Mouse (Mus musculus) midbrain, embryonic 13.5 days (tissue): ENCODE data around the gene Erf. TPM values are rescaled to one million over a fixed set of nuclear protein-coding genes. Genes with fewer than 3 reads are reported as not detected.
"Not testable (repeated sequence)": the region's sequence is repeated elsewhere in the genome, so short reads cannot be mapped to it uniquely, and the experiment has no call there.

Source experiments
- ATAC-seq: fragments of 200-750 bp; cut with Nextera tagmentation; 2 replicates; pipeline ENCODE4 v1.8.0; 2017; ENCODE audit warnings: mild to moderate bottlenecking, moderate TSS enrichment, moderate library complexity
- H3K27ac ChIP-seq: fragments of 300-500 bp; sonication (generic); 2 replicates; pipeline ENCODE4 v1.5.1; 2015; ENCODE audit warnings: inconsistent platforms, mild to moderate bottlenecking, moderate library complexity
- H3K27me3 ChIP-seq: fragments of 300-500 bp; sonication (generic); 2 replicates; pipeline ENCODE4 v1.6.1; 2015; ENCODE audit warnings: mild to moderate bottlenecking, inconsistent platforms
- H3K36me3 ChIP-seq: fragments of 300-500 bp; sonication (generic); 2 replicates; pipeline ENCODE4 v1.6.1; 2015; ENCODE audit warnings: mild to moderate bottlenecking, inconsistent platforms
- H3K4me1 ChIP-seq: fragments of 300-500 bp; sonication (generic); replicated peaks from 2 replicates; pipeline ENCODE4 v1.6.1; 2015; ENCODE audit warnings: inconsistent platforms
- H3K4me2 ChIP-seq: fragments of 300-500 bp; sonication (generic); replicated peaks from 2 replicates; pipeline ENCODE4 v1.6.1; 2015; ENCODE audit warnings: moderate library complexity, mild to moderate bottlenecking, inconsistent platforms
- H3K4me3 ChIP-seq: fragments of 300-500 bp; sonication (generic); replicated peaks from 2 replicates; pipeline ENCODE4 v1.5.1; 2015; ENCODE audit warnings: mild to moderate bottlenecking, inconsistent platforms
- H3K9ac ChIP-seq: fragments of 300-500 bp; sonication (generic); replicated peaks from 2 replicates; pipeline ENCODE4 v1.6.1; 2015; ENCODE audit warnings: mild to moderate bottlenecking, inconsistent platforms
- H3K9me3 ChIP-seq: fragments of 300-500 bp; sonication (generic); 2 replicates; pipeline ENCODE4 v1.6.1; 2016; ENCODE audit warnings: mild to moderate bottlenecking, inconsistent platforms
- WGBS: fragments of 180-500 bp; shearing (Covaris S2); methylation state at CpG from one replicate; pipeline ENCODE4 v1.1.7; 2015; 5-methylcytosine and 5-hydroxymethylcytosine counted together
- polyA plus RNA-seq: library from polyadenylated mRNA; unstranded; fragments of >200 nt; fragmentation: Nextera tagmentation; extraction: Ambion mirVana; gene quantifications from 2 replicates; pipeline ENCODE4 v1.2.1, GENCODE M21; 2015

Gene Erf
- polyA plus RNA-seq, 1 experiment from 2014 or later: 5.7 TPM

DNA sequence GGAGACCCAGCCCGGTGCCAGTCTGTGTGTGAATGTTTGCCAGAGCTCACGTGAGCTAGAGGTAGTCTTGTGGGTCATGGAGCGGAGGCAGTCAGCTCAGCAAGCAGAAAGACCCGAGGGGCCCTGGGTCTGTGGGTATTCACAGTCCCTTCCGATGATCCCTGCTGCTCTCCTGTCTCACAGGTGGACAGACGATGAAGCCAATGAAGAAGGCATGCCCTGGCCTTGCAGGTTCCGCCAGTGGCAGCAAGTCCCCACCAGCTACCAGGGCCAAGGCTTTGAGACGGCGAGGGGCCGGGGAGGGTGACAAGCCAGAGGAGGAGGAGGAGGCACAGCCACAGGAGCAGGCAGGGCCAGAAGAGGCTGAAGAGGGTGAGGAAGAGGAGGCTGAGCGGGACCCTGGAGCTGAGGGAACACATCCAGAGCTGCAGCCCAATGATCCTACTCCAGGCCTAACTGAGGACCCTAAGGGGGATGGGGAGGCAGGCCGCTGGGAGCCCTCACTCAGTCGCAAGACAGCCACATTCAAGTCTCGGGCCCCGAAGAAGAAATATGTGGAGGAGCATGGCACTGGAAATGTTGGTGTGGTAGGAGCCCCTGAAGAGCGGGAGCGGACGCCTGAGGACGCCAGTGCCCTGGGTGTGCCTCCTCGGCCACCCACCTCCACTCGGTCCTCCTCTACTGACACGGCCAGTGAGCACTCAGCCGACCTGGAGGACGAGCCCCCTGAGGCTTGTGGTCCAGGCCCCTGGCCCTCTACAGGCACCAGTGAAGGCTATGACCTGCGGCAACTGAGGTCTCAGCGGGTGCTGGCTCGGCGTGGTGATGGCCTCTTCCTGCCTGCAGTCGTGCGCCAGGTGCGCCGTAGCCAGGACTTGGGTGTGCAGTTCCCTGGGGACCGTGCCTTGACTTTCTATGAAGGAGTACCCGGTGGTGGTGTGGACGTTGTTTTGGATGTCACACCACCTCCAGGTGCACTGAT is 20.4 kb upstream of the Erf start:
- peaks cover 57% of the 10 kb centered on the region for H3K4me1 ChIP-seq
- peak overlapping the region; percentile 48 for H3K9ac ChIP-seq
- peaks cover 43% of the 10 kb centered on the region for H3K36me3 ChIP-seq
- 88% methylated on average over 35 of the region's 35 CpGs for WGBS
- no peak overlapping the region for H3K27ac ChIP-seq
- no peak overlapping the region for H3K4me2 ChIP-seq
- H3K27me3 ChIP-seq: no peaks in the 10 kb centered on the region
- no peaks in the 10 kb centered on the region for H3K9me3 ChIP-seq
- H3K4me3 ChIP-seq: no peak overlapping the region
- ATAC-seq: no peak

DNA sequence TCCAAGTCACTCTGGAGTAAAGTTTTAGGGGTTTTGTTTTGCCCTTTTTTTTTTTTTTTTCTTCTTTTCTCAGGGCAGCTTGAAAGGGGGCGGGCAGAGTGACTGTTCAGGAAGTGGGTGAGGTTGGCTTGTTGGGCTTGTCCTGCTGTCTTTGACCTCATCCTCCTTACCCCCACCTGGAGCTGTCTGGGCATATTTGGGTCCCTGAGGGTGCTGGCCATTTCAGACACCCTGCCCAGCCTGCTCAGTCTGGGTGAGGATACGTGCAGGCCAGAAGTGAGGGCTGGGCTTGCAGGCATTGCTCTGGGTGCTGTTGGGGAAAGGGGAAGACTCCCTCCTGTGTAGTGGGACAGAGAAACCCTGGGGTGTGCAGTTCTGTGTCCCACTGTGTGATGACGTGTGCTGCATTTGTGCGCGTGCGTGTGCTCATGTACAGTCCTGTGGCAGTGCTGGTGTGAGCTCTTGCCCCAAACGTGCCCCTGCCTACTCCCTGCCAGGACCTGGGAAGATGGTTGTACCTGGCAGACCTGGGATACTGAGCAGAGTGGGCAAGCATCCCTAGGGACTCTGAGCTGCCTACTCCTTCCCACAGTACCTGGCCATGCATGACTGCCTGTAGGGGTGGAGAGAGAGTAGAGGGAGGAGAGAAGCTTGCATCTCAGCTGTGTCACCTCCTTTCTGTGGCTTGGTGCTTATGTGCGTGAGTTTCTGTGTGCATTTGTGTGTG is 19.1 kb upstream of the Erf start:
- Histone ChIP-seq H3K27me3 (no peaks in the 10 kb centered on the region), H3K9ac (peak overlapping the region; percentile 88), H3K4me2 (peak overlapping the region; percentile 72), H3K4me1 (peaks cover 44% of the 10 kb centered on the region), H3K4me3 (peak overlapping the region; percentile 77), H3K9me3 (no peaks in the 10 kb centered on the region), H3K27ac (no peak overlapping the region), H3K36me3 (peaks cover 38% of the 10 kb centered on the region)
- no peak for ATAC-seq
- 83% methylated on average over 8 of the region's 8 CpGs for WGBS

DNA sequence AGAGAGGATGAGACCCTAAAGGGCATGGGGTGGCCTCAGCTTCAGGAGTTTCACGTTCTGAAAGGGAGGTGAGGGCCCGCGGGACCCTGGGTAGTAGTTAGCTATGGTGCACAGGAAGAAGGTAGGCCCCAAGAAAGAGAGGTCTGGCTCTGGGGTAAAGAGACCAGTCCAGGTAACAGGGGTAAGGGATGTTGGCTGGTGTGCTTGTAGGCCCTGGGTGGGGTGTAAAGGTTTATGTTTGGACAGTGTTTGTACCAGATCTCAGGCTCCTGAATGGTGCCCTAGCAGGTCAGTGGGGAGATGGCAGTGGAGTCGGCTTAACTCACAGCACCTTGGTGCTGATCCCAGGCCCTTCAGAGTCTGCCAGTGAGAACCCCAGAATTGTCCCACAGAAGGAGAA is 18.5 kb upstream of the Erf start:
- H3K27me3 ChIP-seq: 0 out of 2 replicates have a peak, but pooled peaks cover 3% of the 10 kb centered on the region
- peaks cover 38% of the 10 kb centered on the region for H3K4me1 ChIP-seq
- peak overlapping the region; percentile 72 for H3K4me2 ChIP-seq
- H3K9me3 ChIP-seq: no peaks in the 10 kb centered on the region
- H3K4me3 ChIP-seq: peak overlapping the region; percentile 77
- no peak for ATAC-seq
- 51% methylated on average over 4 of the region's 4 CpGs for WGBS
- peaks cover 34% of the 10 kb centered on the region for H3K36me3 ChIP-seq
- H3K27ac ChIP-seq: peak overlapping the region; percentile 89; the same call in 1 of the 2 replicates
- peak overlapping the region; percentile 88 for H3K9ac ChIP-seq

DNA sequence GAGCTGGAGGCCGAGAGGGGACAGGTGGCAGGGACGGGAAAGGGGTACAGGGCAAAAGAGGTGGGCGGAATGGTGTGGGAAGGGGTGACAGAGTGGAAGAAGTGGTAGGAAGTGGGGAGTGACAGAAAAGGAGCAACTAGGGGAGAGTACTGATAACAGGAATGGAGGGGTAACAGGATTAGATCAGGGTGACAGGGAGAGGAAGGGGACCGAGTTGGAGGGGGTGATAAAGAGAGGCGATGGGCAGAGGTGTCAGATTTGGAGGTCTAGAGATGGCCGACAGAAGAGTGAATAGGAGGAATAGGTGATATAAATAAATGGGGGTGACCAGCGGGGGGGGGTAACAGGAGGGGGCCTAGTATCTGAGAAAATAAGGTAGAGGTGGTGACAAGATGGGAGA is 18.0 kb upstream of the Erf start:
- Histone ChIP-seq H3K36me3 (peaks cover 29% of the 10 kb centered on the region), H3K4me1 (peaks cover 33% of the 10 kb centered on the region), H3K27ac (peak overlapping the region; percentile 89), H3K4me3 (peak overlapping the region; percentile 77), H3K9ac (peak overlapping the region; percentile 88), H3K4me2 (peak overlapping the region; percentile 72), H3K9me3 (no peaks in the 10 kb centered on the region), H3K27me3 (0 out of 2 replicates have a peak, but pooled peaks cover 3% of the 10 kb centered on the region)
- 6% methylated on average over 7 of the region's 7 CpGs for WGBS
- peak; percentile 0; the same call in 1 of the 2 replicates for ATAC-seq

DNA sequence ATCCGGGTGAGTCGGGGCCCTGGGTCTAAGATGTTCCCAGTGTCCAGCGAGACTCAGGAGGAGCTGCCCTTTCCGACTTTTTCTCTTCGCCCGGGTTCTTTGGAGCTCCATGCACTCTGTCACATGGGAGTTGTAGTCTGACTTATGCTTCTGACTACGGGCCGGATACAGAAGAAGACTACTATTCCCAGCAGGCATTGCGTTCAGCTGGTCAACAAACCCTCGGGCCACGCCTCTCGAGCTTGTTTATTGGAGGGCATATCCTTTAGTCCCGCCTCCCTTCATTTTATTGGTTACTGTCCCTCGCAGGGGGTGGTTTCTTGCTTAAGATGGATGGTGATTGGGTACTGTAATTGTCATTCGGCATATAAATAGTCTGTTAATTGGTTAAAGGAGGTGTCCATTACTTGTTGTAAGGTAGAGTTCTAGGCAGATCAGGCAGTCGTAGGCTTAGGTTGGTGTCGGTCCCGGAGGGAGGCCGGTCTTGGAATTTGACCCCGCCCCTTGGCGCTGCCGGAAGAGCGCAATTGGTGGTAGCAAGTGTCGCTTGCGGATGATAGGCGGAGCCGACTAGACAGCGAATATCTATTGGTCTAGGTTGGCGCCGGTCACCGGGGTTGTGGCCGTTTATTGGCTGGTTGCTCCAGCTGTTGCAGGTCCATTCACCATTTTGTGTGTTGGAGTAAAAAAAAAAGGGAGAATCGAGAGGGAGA is 17.3 kb upstream of the Erf start:
- under 1% methylated on average over 33 of the region's 33 CpGs for WGBS
- peaks cover 28% of the 10 kb centered on the region for H3K4me1 ChIP-seq
- no peaks in the 10 kb centered on the region for H3K9me3 ChIP-seq
- H3K27me3 ChIP-seq: 0 out of 2 replicates have a peak, but pooled peaks cover 3% of the 10 kb centered on the region
- H3K27ac ChIP-seq: peak overlapping the region; percentile 91
- peak overlapping the region; percentile 88 for H3K9ac ChIP-seq
- peak overlapping the region; percentile 77 for H3K4me3 ChIP-seq
- ATAC-seq: peak; percentile 96
- peak overlapping the region; percentile 72 for H3K4me2 ChIP-seq
- peaks cover 22% of the 10 kb centered on the region for H3K36me3 ChIP-seq

DNA sequence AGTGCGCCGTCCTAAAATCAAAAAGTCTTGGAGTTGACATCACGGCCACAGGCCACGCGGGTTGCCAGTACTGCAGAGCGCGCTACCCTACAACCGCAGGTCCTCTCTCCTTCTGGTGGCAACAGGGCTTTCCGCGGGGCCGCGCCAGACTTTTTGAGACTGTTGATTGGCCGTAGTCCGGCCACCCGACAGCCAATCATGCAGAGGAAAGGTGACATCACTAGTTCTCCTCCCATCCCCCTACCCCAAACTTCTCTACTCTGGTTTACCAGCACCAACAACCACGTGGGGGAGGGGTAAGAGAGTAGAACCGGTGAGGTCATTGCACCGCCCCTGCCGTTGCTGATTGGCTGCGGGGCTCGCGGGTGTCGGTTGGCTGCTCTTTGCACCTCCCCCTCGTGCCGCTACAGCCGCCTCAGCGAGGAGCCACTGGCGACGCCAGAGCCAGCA is 16.8 kb upstream of the Erf start, which contains the start of gene Cic:
Cic (plus strand) TSS at position 404 of the 450 bp plus-strand sequence.
- H3K4me1 ChIP-seq: peaks cover 28% of the 10 kb centered on the region
- H3K27ac ChIP-seq: peak within 1 kb of the TSS; percentile 91
- peak within 1 kb of the TSS; percentile 72 for H3K4me2 ChIP-seq
- H3K9me3 ChIP-seq: no peaks in the 10 kb centered on the region
- H3K27me3 ChIP-seq: 0 out of 2 replicates have a peak, but pooled peaks cover 3% of the 10 kb centered on the region
- ATAC-seq: peak; percentile 80
- H3K9ac ChIP-seq: peak within 1 kb of the TSS; percentile 88
- peak within 1 kb of the TSS; percentile 77 for H3K4me3 ChIP-seq
- H3K36me3 ChIP-seq: peaks cover 17% of the 10 kb centered on the region
- 1% methylated on average over 29 of the region's 29 CpGs for WGBS

DNA sequence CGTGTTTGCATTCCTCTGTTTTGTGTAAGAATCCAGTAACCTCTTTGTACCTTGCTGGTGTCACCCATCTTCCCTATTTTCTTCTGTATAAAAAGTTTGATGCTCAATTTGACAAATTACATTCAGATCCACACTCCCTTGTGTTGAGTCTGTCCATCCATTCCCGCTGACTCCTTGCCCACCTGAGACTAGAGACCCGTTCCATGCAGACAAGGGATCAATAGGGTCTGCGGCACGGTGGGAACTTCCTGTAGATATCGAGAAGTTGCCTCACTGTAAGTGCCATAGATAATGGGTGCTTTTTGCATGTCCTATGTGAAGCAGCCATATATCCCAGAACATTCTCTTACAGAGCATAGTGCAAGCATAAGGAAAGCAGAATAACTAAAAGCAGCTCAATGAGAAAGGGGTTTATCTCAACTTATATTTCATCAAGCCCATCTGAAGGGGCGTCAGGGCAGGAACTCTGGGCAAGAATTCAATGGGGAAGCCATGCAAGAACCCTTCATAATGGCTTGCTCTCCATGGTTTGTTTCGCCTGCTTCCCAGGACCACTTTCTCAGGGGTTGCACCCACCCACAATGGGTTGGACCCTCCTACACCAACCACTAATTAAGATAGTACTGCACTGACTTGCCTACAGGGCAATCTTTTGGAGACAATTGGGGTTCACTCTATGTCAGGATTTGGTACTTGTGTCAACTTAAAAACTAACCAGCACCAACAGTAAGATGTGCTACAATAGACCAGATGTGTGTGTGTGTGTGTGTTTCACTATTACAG is 15.8 kb upstream of the Erf start:
- no peak overlapping the region for H3K27ac ChIP-seq
- no peaks in the 10 kb centered on the region for H3K9me3 ChIP-seq
- no peak for ATAC-seq
- peaks cover 7% of the 10 kb centered on the region for H3K36me3 ChIP-seq
- no peak overlapping the region for H3K4me3 ChIP-seq
- H3K4me2 ChIP-seq: peak overlapping the region; percentile 55
- H3K4me1 ChIP-seq: peaks cover 28% of the 10 kb centered on the region
- 90% methylated on average over 8 of the region's 8 CpGs for WGBS
- H3K27me3 ChIP-seq: 0 out of 2 replicates have a peak, but pooled peaks cover 3% of the 10 kb centered on the region
- no peak overlapping the region for H3K9ac ChIP-seq

DNA sequence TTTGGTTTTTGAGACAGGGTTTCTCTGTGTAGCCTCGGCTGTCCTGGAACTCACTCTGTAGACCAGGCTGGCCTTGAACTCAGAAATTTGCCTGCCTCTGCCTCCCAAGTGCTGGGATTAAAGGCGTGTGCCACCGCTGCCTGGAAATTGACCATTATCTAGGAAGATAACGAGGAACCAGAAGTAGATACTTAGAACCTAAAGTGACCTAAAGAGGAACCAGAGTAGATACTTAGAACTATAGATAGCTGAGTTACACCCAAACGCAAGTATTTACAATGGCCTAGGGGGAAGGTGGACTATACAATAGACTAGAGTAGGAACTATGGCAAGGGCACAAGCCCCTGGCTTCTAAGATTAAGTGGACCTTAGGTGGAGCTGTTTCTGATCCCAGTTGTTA is 15.2 kb upstream of the Erf start:
- 88% methylated on average over 5 of the region's 5 CpGs for WGBS
- H3K36me3 ChIP-seq, H3K4me3 ChIP-seq, H3K9me3 ChIP-seq, H3K4me2 ChIP-seq, H3K27me3 ChIP-seq, ATAC-seq, H3K9ac ChIP-seq, H3K27ac ChIP-seq: not testable (repeated sequence)
- peaks cover 27% of the 10 kb centered on the region for H3K4me1 ChIP-seq

DNA sequence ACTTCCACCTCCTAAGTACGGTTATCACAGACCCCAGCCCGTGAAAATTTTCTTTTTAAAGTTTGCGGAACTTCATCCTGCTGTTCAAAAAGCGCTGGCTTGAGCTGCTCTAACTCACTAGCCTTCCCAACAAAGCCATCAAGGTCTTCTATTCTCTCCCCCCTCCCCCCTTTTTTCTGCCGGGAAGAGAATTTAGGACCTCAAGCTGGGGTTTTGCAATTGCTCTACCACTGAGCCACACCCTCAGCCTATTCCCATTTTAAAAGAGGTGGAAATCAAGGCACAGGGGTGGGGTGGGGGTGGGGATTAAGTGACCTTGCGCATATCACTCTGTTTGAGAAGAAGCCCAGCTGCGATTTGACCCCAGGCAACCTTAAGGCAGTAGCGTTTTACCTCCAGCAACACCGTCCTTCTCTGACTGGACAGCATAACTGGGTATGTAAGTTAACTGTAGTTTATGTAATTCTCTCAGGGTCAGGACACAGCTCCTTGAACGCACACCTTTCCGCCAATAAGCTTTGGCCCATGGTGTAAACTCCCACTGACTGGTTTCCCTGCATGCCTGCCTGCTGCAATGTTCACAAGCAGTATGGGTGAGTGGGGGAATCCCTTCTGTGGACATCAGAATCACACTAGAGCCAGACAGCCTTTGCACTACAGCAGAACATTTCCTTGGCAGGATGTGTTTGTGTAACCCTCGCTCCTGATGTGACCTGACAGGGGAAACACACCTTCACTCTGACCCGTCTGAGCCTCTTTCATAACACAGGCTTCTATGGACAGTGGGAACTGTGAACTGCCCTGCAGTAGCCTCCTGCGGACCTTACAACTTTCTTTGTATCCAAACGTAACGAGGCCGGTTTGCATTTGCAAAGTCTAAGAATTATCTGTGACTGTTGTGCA is 13.7 kb upstream of the Erf start:
- H3K4me2 ChIP-seq: no peak overlapping the region
- H3K9me3 ChIP-seq: no peaks in the 10 kb centered on the region
- 0 out of 2 replicates have a peak, but pooled peaks cover 3% of the 10 kb centered on the region for H3K27me3 ChIP-seq
- H3K36me3 ChIP-seq: no peaks in the 10 kb centered on the region
- H3K27ac ChIP-seq: no peak overlapping the region
- WGBS: 29% methylated on average over 17 of the region's 17 CpGs
- no peak for ATAC-seq
- no peak overlapping the region for H3K4me3 ChIP-seq
- H3K4me1 ChIP-seq: peaks cover 11% of the 10 kb centered on the region
- H3K9ac ChIP-seq: no peak overlapping the region

DNA sequence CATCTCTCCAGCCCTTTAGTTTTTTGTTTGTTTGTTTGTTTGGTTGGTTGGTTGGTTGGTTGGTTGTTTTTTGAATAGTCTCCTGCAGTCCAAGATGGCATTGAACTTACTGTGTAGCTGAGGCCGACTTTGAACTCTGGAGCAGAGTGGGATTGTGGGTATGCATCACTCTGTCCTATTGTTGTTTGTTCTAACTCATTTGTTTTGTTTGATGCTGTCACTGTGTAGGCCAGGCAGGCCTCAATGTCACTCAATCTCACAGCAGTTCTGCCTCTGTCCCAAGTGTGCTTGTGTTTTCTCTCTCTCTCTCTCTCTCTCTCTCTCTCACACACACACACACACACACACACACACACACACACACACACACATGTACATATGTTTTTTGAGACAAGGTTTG is 11.3 kb upstream of the Erf start:
- peaks cover 2% of the 10 kb centered on the region for H3K4me1 ChIP-seq
- no peak overlapping the region for H3K4me2 ChIP-seq
- no peak overlapping the region for H3K27ac ChIP-seq
- no peak for ATAC-seq
- H3K4me3 ChIP-seq: no peak overlapping the region
- no peak overlapping the region for H3K9ac ChIP-seq
- H3K9me3 ChIP-seq: no peaks in the 10 kb centered on the region
- 82% methylated on average over 1 of the region's 1 CpGs for WGBS
- H3K36me3 ChIP-seq: no peaks in the 10 kb centered on the region
- 0 out of 2 replicates have a peak, but pooled peaks cover 3% of the 10 kb centered on the region for H3K27me3 ChIP-seq
